Mouse (Mus musculus) stomach, postnatal 0 days (tissue): ENCODE results near the gene Sh3pxd2a.

Source experiments
- CTCF ChIP-seq: IDR thresholded peaks from 2 replicates; pipeline ENCODE4 v1.5.1; 2016; ENCODE audit warnings: antibody characterized with exemption, low read depth, mild to moderate bottlenecking, moderate library complexity
- EP300 ChIP-seq: optimal IDR thresholded peaks from 2 replicates; pipeline ENCODE3; 2016; ENCODE audit warnings: antibody characterized with exemption

DNA sequence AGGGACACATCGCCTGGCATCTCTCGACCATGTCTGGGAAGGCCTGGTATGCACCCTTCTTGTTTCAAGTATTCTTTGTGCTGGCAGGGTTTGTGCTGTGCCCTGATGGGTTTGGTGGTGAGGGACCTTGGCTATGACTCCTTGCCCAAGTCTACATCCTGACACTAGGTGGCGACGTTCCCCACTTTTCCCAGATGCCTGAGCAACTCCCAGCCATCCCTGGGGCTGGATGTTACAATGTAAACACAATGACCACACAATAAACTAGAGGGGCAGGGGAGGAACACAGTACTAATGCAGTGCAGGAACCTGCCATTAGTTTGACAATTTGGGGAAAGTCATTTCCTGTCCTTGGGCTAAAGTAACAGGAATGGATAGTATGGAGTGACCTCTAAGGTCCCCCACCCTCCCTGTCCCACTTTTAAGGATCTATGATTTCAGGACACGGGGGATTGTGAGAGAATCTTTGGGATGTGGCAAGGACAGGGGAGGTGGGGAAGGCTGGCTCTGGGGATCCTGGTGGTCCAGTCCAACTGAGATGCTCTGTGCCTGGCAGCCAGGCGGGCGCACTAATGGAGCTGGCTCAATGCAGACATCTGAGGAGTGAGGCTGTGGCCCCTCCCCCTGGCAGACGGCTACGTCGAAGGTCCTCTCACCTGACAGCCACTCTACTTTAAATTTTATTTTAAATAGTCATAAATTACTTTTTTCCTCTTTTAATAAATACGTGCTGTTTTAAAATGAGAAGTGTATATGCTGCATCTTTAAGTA lies 199.7 kb downstream of the Sh3pxd2a start:
- TF ChIP-seq EP300 (no peak), CTCF (peak; percentile 95)
